1 mouse cellular context compared by ENCODE assay signal in the genomic region with DNA sequence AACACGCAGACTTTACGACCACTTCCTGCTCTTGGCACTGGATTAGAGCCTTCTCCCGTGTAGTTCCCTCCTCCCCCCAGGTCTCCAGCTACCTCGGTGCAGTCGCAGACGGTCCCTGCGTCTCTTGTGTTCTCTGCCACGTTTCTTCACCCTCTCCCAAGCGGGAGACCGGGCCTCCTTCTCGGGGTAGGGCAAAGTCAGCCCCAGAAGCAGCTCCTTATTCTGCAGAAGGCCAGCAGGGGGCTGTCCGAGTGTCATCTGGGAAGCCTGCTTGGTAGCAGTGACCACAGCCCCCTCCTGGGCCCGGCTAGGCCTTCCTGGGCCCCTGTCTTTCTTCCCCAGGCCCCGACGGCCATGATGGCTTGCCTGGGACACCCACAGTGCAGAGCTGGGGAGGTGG.
TF ChIP-seq lines count a peak whose summit lies in the region.

No protein-coding gene starts in this region.

TF ChIP-seq in C2C12, 6 proteins besides CTCF, POLR2A, EP300 and RAD21:
- TF ChIP-seq FOSL1 (IDR thresholded peaks at IDR 0.05; ENCODE audit: insufficient read depth, low read length, poor library complexity, severe bottlenecking) (no peak), MYOD1 (IDR thresholded peaks at IDR 0.05; ENCODE audit: control insufficient read depth, insufficient read length, low read depth) (no peak), MAX (IDR thresholded peaks at IDR 0.05) (no peak), MYOG (IDR thresholded peaks at IDR 0.05; ENCODE audit: control insufficient read depth, extremely low read depth, insufficient read length) (no peak), CEBPB (IDR thresholded peaks at IDR 0.05; ENCODE audit: low read depth) (no peak), USF1 (IDR thresholded peaks at IDR 0.05; ENCODE audit: low read depth) (no peak)
TF ChIP-seq in C2C12: peak in this region for 0.
